Mouse (Mus musculus) neutrophil, adult 5-6 weeks (primary cell): ENCODE data around the gene Mtmr4. TPM values are rescaled to one million over a fixed set of nuclear protein-coding genes. Genes with fewer than 3 reads are reported as not detected.

Experiments
- ATAC-seq: fragments of 151-379, 151-347 bp; 2 replicates; pipeline ENCODE4 v1.8.0; 2017; ENCODE audit warnings: mild to moderate bottlenecking, moderate TSS enrichment; ENCODE audit not compliant: insufficient number of reproducible peaks, poor library complexity, low FRiP score, severe bottlenecking; ENCODE audit errors: extremely low read depth
- total RNA-seq: library from RNA; stranded (forward); fragments of 200-1000 nt; gene quantifications from 2 replicates; pipeline ENCODE4 v1.2.3, GENCODE M21; 2017

The Mtmr4 gene
- total RNA-seq: 27.7 TPM in 2 replicates

GRCm38 (mm10) chr11:87591526-87592353 lies at the start of gene Mtmr4:
Gene Mtmr4, plus strand, starts transcription at chr11:87592162.
- ATAC-seq: peak; percentile 90

DNA sequence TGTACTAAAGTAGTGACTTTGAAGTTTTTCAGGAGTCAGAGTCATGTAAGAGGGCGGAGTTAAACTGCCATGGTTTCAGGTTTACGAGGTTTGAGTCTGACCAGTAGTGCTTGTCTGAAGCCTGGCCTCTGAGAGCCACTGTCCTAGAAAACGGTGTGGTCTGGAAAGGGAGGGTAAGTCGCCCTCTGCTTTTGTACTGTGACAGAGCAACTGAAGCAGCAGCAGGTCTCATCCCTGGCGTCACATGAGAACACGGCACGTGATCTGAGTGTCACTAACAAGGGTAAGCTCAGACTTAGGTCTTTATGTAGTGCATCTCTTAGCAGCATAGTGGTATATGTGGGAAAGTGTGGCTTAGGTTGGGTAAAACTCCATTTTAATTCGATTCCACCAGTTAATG lies 49.7 kb upstream of the Mtmr4 start:
- no peak for ATAC-seq

DNA sequence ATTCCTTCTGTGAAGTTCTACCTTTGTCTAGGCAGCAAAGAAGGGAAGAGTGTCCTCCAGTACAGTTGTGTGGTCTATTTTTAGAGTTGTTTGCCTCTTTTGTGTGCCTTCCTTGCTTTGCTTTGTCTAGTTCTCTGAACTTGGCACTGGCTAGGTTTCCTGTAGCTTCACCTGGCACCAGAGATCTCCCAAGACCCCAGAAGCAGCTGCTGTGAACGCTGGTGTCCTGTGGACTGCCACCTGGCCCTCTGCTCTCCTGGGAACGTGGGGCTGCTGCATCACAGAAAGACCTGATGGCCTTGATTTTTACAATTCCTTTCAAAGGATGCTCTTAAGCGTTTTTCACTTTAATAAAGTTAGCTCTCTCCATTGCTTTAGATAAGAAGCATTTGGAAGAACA lies 49.1 kb upstream of the Mtmr4 start:
- ATAC-seq: no peak

DNA sequence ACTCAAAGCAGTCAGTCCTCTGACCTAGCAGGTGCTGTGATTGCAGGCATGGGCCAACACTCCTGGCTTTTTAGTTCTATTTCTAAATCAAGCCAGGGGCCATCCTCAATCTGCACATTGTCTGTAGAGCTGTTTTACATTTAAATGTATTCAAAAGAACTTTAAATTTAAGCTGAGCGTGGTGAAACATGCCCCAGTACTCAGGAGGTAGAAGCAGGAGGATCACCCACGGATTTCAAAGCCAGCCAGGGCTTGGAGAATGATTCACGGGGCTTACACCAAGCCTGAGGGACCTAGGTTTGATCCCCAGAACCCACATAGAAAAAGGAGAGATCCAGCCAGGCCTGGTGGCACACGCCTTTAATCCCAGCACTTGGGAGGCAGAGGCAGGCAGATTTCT lies 38.6 kb upstream of the Mtmr4 start:
- no peak for ATAC-seq

DNA sequence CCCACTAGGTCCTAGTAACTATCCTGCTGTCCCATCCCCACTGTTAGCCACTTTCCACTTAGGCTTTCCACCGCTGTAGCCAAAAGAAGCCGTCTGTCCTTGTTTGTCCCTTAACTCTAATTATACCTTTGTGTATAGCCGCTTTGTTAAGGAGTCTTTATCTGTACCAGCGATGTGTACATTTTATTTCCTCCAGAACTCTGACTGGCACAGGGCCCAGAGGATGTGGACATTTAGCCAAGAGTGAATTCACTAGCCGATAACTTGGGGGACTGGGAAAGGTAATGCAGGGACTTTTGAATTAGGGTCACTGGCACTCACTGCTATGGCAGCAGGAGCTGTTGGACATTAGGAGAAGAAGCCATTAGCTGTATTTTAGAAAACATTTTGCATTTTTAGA lies 37.6 kb upstream of the Mtmr4 start:
- no peak for ATAC-seq

DNA sequence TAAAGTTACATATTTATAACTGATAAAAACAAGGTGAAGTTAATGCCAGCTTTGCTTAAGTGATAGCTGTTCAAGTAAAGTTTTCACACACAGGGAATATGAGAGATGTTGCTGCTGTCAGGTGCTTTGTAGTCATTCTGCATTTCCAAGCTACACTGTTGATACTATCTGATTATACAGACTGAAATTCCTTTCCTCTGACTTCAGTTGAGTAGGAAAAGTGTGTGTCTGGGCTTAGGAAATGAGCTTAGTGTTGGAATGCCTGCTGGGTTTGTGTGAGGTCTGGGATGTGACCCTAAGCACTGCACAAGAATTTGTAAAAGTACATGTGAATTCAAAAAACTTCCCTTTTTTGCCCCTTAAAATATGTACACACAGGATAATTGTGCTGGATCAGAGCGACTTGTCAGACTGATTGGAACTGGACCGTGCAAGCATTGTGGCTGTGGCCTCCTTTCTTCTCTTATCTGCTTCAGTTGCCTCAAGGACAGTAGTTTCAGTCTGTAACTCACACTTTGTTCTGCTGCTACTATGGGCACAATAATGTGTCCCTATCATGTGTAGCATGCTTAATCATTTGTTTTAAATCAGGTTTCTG lies 36.8 kb upstream of the Mtmr4 start:
- no peak for ATAC-seq

GRCm38 (mm10) chr11:87561208-87561607 lies 30.8 kb upstream of the Mtmr4 start:
- ATAC-seq: no peak

DNA sequence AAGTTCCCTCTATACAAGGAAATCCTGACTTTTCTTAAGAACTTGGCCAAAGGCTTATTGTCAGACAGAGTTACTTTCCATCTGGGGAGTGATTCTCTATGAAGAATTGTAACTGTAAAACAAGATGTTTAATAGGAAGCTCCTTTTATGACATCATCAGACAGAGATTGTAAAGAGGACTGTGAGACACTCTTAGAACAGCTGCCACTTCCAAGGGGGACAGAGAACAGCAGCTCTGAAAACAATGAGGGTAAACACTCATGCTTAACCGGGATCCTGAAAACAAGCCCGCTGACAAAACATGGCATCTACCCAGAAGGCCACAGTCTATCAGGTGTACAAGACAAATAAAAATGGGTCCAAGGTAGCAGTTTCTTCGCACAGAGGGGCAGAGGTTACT lies 25.5 kb upstream of the Mtmr4 start, which contains the start of gene Gm11492:
Gene Gm11492 (plus strand): TSS at position 153 of the 400 bp plus-strand sequence.
- no peak for ATAC-seq

GRCm38 (mm10) chr11:87568255-87568953 lies 23.6 kb upstream of the Mtmr4 start, which contains the start of gene Sept4:
Gene Sept4, plus strand, starts transcription at chr11:87568903.
- ATAC-seq: no peak

DNA sequence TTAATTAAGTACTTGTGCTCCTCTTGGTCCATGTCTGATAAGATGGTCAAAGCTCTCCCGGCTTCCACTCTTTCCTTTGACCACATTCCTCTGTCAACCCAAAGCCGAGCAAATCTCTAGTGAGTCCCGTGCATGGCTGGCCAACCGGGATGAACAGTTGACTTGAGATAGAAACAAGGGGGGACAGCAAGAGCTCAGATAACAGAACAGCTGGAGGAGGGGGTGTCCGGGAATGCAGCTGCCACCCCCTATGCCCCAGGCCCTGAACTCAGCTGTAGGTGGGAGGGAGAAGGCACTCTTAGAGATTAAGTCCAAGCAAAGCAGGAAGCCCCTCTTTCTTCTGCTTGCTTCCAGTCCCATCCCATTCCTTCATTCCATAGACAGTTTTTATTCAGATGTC lies 21.2 kb upstream of the Mtmr4 start:
- no peak for ATAC-seq

GRCm38 (mm10) chr11:87571361-87571950 lies 20.5 kb upstream of the Mtmr4 start:
- no peak for ATAC-seq

DNA sequence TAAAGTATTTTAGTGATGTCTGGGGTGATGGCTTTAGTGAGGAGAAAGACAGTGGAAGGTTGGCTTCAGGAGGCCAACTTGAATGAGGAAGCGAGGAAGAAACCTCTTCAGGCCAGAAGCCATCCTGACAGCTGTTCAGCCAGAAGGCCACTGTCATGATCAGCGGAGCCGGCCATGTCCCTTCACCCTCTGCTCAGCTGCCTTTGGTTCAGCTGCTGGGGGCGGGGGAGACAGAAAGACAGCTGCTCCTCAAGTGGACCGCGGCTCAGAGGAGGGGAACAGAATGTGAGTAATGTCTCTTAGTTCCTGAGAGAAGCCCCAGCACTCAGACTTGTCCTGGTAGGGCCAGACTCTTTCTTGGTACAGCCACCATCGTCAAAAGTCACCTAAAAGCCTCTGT lies 18.2 kb upstream of the Mtmr4 start:
- no peak for ATAC-seq

- ATAC-seq: no peak
Observed at GRCm38 (mm10) chr11:87574520-87575180, 17.3 kb upstream of the Mtmr4 start.

DNA sequence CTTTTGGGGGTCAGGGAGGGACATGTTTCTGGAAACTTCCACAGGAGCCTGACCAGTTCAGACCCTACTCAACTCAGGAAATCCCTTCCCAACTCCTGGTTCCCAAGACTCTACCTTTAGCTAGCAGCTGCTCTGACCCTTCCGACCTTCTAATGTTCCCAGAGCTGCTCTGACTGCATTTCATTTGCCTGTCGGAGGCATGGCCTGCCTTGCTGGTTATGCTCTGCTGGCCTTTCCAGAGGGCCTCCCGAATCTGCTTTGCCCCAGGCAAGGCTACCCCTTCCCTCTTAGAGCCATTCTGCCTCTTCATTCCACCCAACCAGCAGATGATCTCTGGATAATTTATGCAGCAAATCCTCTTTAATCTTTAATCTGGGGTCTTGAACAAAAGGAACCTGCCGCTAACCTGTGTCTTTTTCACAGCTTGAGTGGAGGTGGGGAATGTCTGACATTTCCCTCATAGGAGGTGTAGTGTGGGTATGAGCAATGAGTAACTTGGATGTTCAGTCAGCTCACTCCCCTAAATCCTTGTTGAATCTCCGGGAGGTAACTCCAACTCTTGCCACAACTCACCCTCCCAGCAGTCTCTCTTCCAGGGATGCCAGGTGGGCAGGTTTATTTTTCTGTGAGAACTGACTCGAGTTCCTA lies 14.2 kb upstream of the Mtmr4 start:
- no peak for ATAC-seq

DNA sequence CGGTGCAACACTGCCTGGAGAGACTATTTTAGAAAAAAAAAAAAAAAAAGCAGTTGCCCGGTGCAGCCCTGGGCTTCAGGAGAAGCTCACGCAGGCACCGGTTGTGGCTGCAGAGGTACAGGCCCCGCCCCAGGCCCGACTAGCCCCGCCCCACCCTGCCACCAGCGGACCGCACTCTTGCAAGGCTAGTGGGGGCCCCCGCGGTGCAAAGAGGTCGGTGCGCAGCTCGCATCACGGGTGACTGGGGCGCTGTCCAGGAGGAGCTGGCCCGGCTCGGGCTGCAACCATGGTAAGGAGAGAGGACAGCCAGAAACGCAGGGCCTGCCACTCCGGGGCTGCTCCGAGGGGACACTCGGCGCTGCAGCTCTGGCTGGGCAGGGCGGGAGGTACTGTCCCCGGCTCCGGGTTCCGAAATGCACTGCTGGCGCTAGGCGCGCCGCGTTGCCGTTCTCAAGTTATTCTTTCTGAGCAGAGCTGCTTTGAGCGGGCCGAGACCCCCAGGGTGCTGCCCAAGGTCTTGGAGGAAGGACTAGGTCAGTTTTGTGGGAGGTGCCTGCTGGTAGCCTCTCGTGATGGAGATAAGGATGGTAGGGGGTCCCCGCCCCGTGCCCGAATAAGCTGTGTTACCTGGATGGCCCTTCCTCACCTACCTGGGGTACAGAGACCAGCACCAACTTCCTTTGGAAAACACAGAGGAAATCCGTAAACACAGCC lies 13.6 kb upstream of the Mtmr4 start:
- peak; percentile 43; the same call in 1 of the 2 replicates for ATAC-seq

- ATAC-seq: peak; percentile 9; the same call in 1 of the 2 replicates
Observed at GRCm38 (mm10) chr11:87578963-87579601, 12.9 kb upstream of the Mtmr4 start.

GRCm38 (mm10) chr11:87579713-87580112 lies 12.2 kb upstream of the Mtmr4 start:
- no peak for ATAC-seq
